Mouse (Mus musculus): ENCODE results near the gene Lpar2.

DNA sequence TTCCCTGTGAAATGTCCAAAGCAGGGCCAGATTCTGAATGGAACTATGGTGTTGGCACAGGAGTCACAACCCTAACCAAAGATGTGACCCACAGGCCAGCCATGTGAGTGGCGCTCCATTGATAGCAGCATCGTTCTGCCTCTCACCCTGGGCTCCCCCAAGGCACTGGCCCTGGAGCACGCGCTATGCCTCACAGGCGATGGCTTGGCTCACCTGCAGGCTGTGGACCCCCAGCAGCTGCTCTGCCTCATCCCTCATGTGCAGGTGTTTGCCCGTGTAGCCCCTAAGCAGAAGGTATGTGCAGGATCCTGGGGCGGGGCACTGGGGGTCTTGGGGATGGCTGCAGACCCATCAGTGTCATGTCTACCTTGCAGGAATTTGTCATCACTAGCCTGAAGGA is 18.9 kb upstream of the Lpar2 start:
- no peak for TF ChIP-seq CTCF (IDR thresholded peaks at IDR 0.05; ENCODE audit: borderline replicate concordance, extremely low read depth, insufficient read depth, insufficient read length)
- no peak for TF ChIP-seq POLR2A (IDR thresholded peaks at IDR 0.05; ENCODE audit: borderline replicate concordance, extremely low read depth, insufficient read depth, insufficient read length, poor library complexity, severe bottlenecking)
